Mouse (Mus musculus): Measurements from ENCODE around the gene Cenpc1. TPM values are rescaled to one million over a fixed set of nuclear protein-coding genes. Genes with fewer than 3 reads are reported as not detected.

Cenpc1 gene
- total RNA-seq (2014; rRNA removed) (29.1 and 30.4 TPM in 2 replicates), polyA plus RNA-seq (2015; fragmentation: Nextera tagmentation; extraction: Ambion mirVana) (17.6 and 22.9 TPM in 2 replicates)

- WGBS, result 1% methylated on average over 60 of the region's 60 CpGs
- Histone ChIP-seq H3K27me3 (ENCODE audit: insufficient read depth, low read length) (no peaks in the 10 kb centered on the region), H3K4me3 (ENCODE audit: low read depth, low read length) (peak within 1 kb of the TSS; percentile 78), H3K9me3 (ENCODE audit: low read length) (no peaks in the 10 kb centered on the region), H3K4me2 (ENCODE audit: low read depth) (peak within 1 kb of the TSS; percentile 48), H3K36me3 (ENCODE audit: insufficient read depth) (no peaks in the 10 kb centered on the region), H3K9ac (peak within 1 kb of the TSS; percentile 88), H3K27ac (ENCODE audit: low read depth, low read length) (peak within 1 kb of the TSS; percentile 89), H3K4me1 (ENCODE audit: insufficient read depth) (peaks cover 10% of the 10 kb centered on the region; the same call in 1 of the 2 replicates)
- no peak for TF ChIP-seq CTCF (IDR thresholded peaks at IDR 0.05; ENCODE audit: low read depth)
- ATAC-seq (peak; percentile 93), DNase-seq (peak; percentile 93)
Observed at GRCm38 (mm10) chr5:86065101-86065875, at the start of gene Cenpc1. TSS of gene Cenpc1 (minus strand) at chr5:86065583.

- Histone ChIP-seq H3K36me3 (ENCODE audit: insufficient read depth) (peaks cover 25% of the 10 kb centered on the region), H3K4me2 (ENCODE audit: low read depth) (no peak overlapping the region), H3K4me3 (ENCODE audit: low read depth, low read length) (no peak overlapping the region), H3K9ac (no peak overlapping the region), H3K9me3 (ENCODE audit: low read length) (no peaks in the 10 kb centered on the region), H3K4me1 (ENCODE audit: insufficient read depth) (no peaks in the 10 kb centered on the region), H3K27me3 (ENCODE audit: insufficient read depth, low read length) (no peaks in the 10 kb centered on the region), H3K27ac (ENCODE audit: low read depth, low read length) (no peak overlapping the region)
- DNase-seq (no peak), ATAC-seq (no peak)
- TF ChIP-seq CTCF (IDR thresholded peaks at IDR 0.05; ENCODE audit: low read depth), result no peak
- WGBS, result 67% methylated on average over 1 of the region's 1 CpGs
Observed at GRCm38 (mm10) chr5:86113997-86114396, 48.6 kb upstream of the Cenpc1 start.

GRCm38 (mm10) chr5:86113037-86113436 is 47.7 kb upstream of the Cenpc1 start:
- no peak overlapping the region for H3K9ac ChIP-seq
- no peak overlapping the region for H3K4me3 ChIP-seq (ENCODE audit: low read depth, low read length)
- no peak overlapping the region for H3K27ac ChIP-seq (ENCODE audit: low read depth, low read length)
- TF ChIP-seq CTCF (IDR thresholded peaks at IDR 0.05; ENCODE audit: low read depth), result no peak
- H3K9me3 ChIP-seq (ENCODE audit: low read length), result no peaks in the 10 kb centered on the region
- H3K36me3 ChIP-seq (ENCODE audit: insufficient read depth), result peaks cover 21% of the 10 kb centered on the region
- no peak for DNase-seq
- H3K4me1 ChIP-seq (ENCODE audit: insufficient read depth), result no peaks in the 10 kb centered on the region
- no peak for ATAC-seq
- 96% methylated on average over 2 of the region's 2 CpGs for WGBS
- no peaks in the 10 kb centered on the region for H3K27me3 ChIP-seq (ENCODE audit: insufficient read depth, low read length)
- H3K4me2 ChIP-seq (ENCODE audit: low read depth), result no peak overlapping the region

GRCm38 (mm10) chr5:86111074-86111473 is 45.7 kb upstream of the Cenpc1 start:
- ATAC-seq (no peak), DNase-seq (no peak)
- no peak overlapping the region for H3K27ac ChIP-seq (ENCODE audit: low read depth, low read length)
- H3K36me3 ChIP-seq (ENCODE audit: insufficient read depth), result peaks cover 21% of the 10 kb centered on the region
- H3K9ac ChIP-seq, result no peak overlapping the region
- WGBS, result 92% methylated on average over 1 of the region's 1 CpGs
- no peak for TF ChIP-seq CTCF (IDR thresholded peaks at IDR 0.05; ENCODE audit: low read depth)
- no peaks in the 10 kb centered on the region for H3K4me1 ChIP-seq (ENCODE audit: insufficient read depth)
- no peak overlapping the region for H3K4me3 ChIP-seq (ENCODE audit: low read depth, low read length)
- H3K9me3 ChIP-seq (ENCODE audit: low read length), result no peaks in the 10 kb centered on the region
- no peak overlapping the region for H3K4me2 ChIP-seq (ENCODE audit: low read depth)
- no peaks in the 10 kb centered on the region for H3K27me3 ChIP-seq (ENCODE audit: insufficient read depth, low read length)

- TF ChIP-seq CTCF (IDR thresholded peaks at IDR 0.05; ENCODE audit: low read depth), result no peak
- Histone ChIP-seq H3K27ac (ENCODE audit: low read depth, low read length) (no peak overlapping the region), H3K27me3 (ENCODE audit: insufficient read depth, low read length) (no peaks in the 10 kb centered on the region), H3K4me1 (ENCODE audit: insufficient read depth) (no peaks in the 10 kb centered on the region), H3K4me3 (ENCODE audit: low read depth, low read length) (no peak overlapping the region), H3K9ac (no peak overlapping the region), H3K9me3 (ENCODE audit: low read length) (no peaks in the 10 kb centered on the region), H3K4me2 (ENCODE audit: low read depth) (no peak overlapping the region), H3K36me3 (ENCODE audit: insufficient read depth) (peaks cover 9% of the 10 kb centered on the region)
- no peak for DNase-seq
- peak; percentile 45; the same call in 1 of the 2 replicates for ATAC-seq
- WGBS, result 65% methylated on average over 2 of the region's 2 CpGs
Observed at GRCm38 (mm10) chr5:86106610-86107009, 41.2 kb upstream of the Cenpc1 start.

- no peaks in the 10 kb centered on the region for H3K27me3 ChIP-seq (ENCODE audit: insufficient read depth, low read length)
- no peak for DNase-seq
- H3K27ac ChIP-seq (ENCODE audit: low read depth, low read length), result no peak overlapping the region
- no peaks in the 10 kb centered on the region for H3K36me3 ChIP-seq (ENCODE audit: insufficient read depth)
- TF ChIP-seq CTCF (IDR thresholded peaks at IDR 0.05; ENCODE audit: low read depth), result no peak
- 100% methylated on average over 2 of the region's 2 CpGs for WGBS
- H3K4me1 ChIP-seq (ENCODE audit: insufficient read depth), result no peaks in the 10 kb centered on the region
- 0 out of 2 replicates have a peak, but pooled peaks have one; percentile 8 for ATAC-seq
- no peak overlapping the region for H3K4me3 ChIP-seq (ENCODE audit: low read depth, low read length)
- no peak overlapping the region for H3K9ac ChIP-seq
- H3K9me3 ChIP-seq (ENCODE audit: low read length), result no peaks in the 10 kb centered on the region
- no peak overlapping the region for H3K4me2 ChIP-seq (ENCODE audit: low read depth)
Observed at GRCm38 (mm10) chr5:86102176-86102575, 36.8 kb upstream of the Cenpc1 start.

- 88% methylated on average over 3 of the region's 3 CpGs for WGBS
- Histone ChIP-seq H3K36me3 (ENCODE audit: insufficient read depth) (no peaks in the 10 kb centered on the region), H3K9me3 (ENCODE audit: low read length) (no peaks in the 10 kb centered on the region), H3K4me3 (ENCODE audit: low read depth, low read length) (no peak overlapping the region), H3K4me2 (ENCODE audit: low read depth) (no peak overlapping the region), H3K9ac (no peak overlapping the region), H3K27ac (ENCODE audit: low read depth, low read length) (no peak overlapping the region), H3K27me3 (ENCODE audit: insufficient read depth, low read length) (no peaks in the 10 kb centered on the region), H3K4me1 (ENCODE audit: insufficient read depth) (no peaks in the 10 kb centered on the region)
- ATAC-seq (no peak), DNase-seq (no peak)
- no peak for TF ChIP-seq CTCF (IDR thresholded peaks at IDR 0.05; ENCODE audit: low read depth)
Observed at GRCm38 (mm10) chr5:86100621-86101020, 35.2 kb upstream of the Cenpc1 start.

Measured in forebrain, postnatal 0 days (tissue).